Mouse (Mus musculus) lung, postnatal 0 days (tissue): Measurements from ENCODE around the gene Rap1gap2. TPM values are rescaled to one million over a fixed set of nuclear protein-coding genes. Genes with fewer than 3 reads are reported as not detected.

Source experiments
- ATAC-seq: fragments of 200-750 bp; cut with Nextera tagmentation; 2 replicates; pipeline ENCODE4 v1.8.0; 2017; ENCODE audit warnings: moderate library complexity
- DNase-seq: peaks from one replicate; pipeline ENCODE4 v3.0.0-alpha.2; 2016; ENCODE audit warnings: low spot score
- H3K27ac ChIP-seq: fragments of 300-500 bp; sonication (generic); 2 replicates; pipeline ENCODE4 v1.5.1; 2014; ENCODE audit warnings: antibody characterized with exemption, mild to moderate bottlenecking, low read length, mixed read lengths
- H3K27me3 ChIP-seq: fragments of 300-500 bp; sonication (generic); replicated peaks from 2 replicates; pipeline ENCODE4 v1.6.1; 2014; ENCODE audit warnings: low read length, mixed read lengths; ENCODE audit not compliant: insufficient read depth
- H3K36me3 ChIP-seq: fragments of 300-500 bp; sonication (generic); 2 replicates; pipeline ENCODE4 v1.6.1; 2014; ENCODE audit warnings: low read length, mixed read lengths; ENCODE audit not compliant: insufficient read depth
- H3K4me1 ChIP-seq: fragments of 300-500 bp; sonication (generic); 2 replicates; pipeline ENCODE4 v1.6.1; 2014; ENCODE audit warnings: antibody characterized with exemption, low read depth, low read length, mixed read lengths; ENCODE audit not compliant: insufficient read depth
- H3K4me2 ChIP-seq: fragments of 300-500 bp; sonication (generic); replicated peaks from 2 replicates; pipeline ENCODE4 v1.6.1; 2014; ENCODE audit warnings: low read depth, mild to moderate bottlenecking, low read length, moderate library complexity, mixed read lengths
- H3K4me3 ChIP-seq: fragments of 300-500 bp; sonication (generic); 2 replicates; pipeline ENCODE4 v1.5.1; 2014; ENCODE audit warnings: low read depth, low read length
- H3K9ac ChIP-seq: fragments of 300-500 bp; sonication (generic); replicated peaks from 2 replicates; pipeline ENCODE4 v1.6.1; 2014; ENCODE audit warnings: low read depth, mild to moderate bottlenecking
- H3K9me3 ChIP-seq: fragments of 300-500 bp; sonication (generic); 2 replicates; pipeline ENCODE4 v1.6.1; 2016; ENCODE audit warnings: low read length, mixed read lengths
- CTCF ChIP-seq: IDR thresholded peaks from 2 replicates; pipeline ENCODE4 v1.5.1; 2016; ENCODE audit warnings: antibody characterized with exemption, mild to moderate bottlenecking
- EP300 ChIP-seq: IDR thresholded peaks from 2 replicates; pipeline ENCODE4 v1.6.1; 2016; ENCODE audit warnings: antibody characterized with exemption, mild to moderate bottlenecking, control low read depth
- WGBS: fragments of 180-500 bp; shearing (Covaris S2); extraction: QIAGEN DNeasy Blood & Tissue Kit; methylation state at CpG from one replicate; pipeline ENCODE4 v1.1.7; 2014; 5-methylcytosine and 5-hydroxymethylcytosine counted together
- polyA plus RNA-seq: library from polyadenylated mRNA; unstranded; fragments of >200 nt; fragmentation: Nextera tagmentation; extraction: Ambion mirVana; gene quantifications from 2 replicates; pipeline ENCODE4 v1.2.1, GENCODE M21; 2015

Rap1gap2 gene
- polyA plus RNA-seq, 1 experiment from 2014 or later, result 1.1 TPM

GRCm38 (mm10) chr11:74458400-74458799 lies 152.3 kb downstream of the Rap1gap2 start:
- H3K9ac ChIP-seq, result no peak overlapping the region
- no peaks in the 10 kb centered on the region for H3K36me3 ChIP-seq
- ATAC-seq (no peak), DNase-seq (no peak)
- WGBS, result 54% methylated on average over 3 of the region's 3 CpGs
- TF ChIP-seq CTCF (no peak), EP300 (no peak)
- H3K4me1 ChIP-seq, result no peaks in the 10 kb centered on the region
- H3K27ac ChIP-seq, result no peak overlapping the region
- H3K4me3 ChIP-seq, result no peak overlapping the region
- H3K4me2 ChIP-seq, result no peak overlapping the region
- H3K9me3 ChIP-seq, result no peaks in the 10 kb centered on the region
- no peaks in the 10 kb centered on the region for H3K27me3 ChIP-seq

GRCm38 (mm10) chr11:74457194-74457593 lies 153.5 kb downstream of the Rap1gap2 start:
- no peak overlapping the region for H3K4me2 ChIP-seq
- no peaks in the 10 kb centered on the region for H3K36me3 ChIP-seq
- H3K4me3 ChIP-seq, result no peak overlapping the region
- no peaks in the 10 kb centered on the region for H3K27me3 ChIP-seq
- DNase-seq, result peak; percentile 17
- no peaks in the 10 kb centered on the region for H3K9me3 ChIP-seq
- no peak overlapping the region for H3K27ac ChIP-seq
- H3K9ac ChIP-seq, result no peak overlapping the region
- TF ChIP-seq EP300, result no peak
- TF ChIP-seq CTCF, result no peak
- no peaks in the 10 kb centered on the region for H3K4me1 ChIP-seq
- ATAC-seq, result no peak
- 59% methylated on average over 10 of the region's 10 CpGs for WGBS

- no peak for TF ChIP-seq CTCF
- TF ChIP-seq EP300, result no peak
- H3K9me3 ChIP-seq, result no peaks in the 10 kb centered on the region
- no peak for DNase-seq
- H3K27me3 ChIP-seq, result no peaks in the 10 kb centered on the region
- no peak for ATAC-seq
- H3K4me3 ChIP-seq, result no peak overlapping the region
- no peaks in the 10 kb centered on the region for H3K4me1 ChIP-seq
- no peaks in the 10 kb centered on the region for H3K36me3 ChIP-seq
- 78% methylated on average over 4 of the region's 4 CpGs for WGBS
- no peak overlapping the region for H3K4me2 ChIP-seq
- H3K9ac ChIP-seq, result no peak overlapping the region
- no peak overlapping the region for H3K27ac ChIP-seq
Observed at GRCm38 (mm10) chr11:74448556-74448955, 162.2 kb downstream of the Rap1gap2 start.

GRCm38 (mm10) chr11:74447991-74448403 lies 162.7 kb downstream of the Rap1gap2 start:
- TF ChIP-seq EP300 (no peak), CTCF (no peak)
- no peak for ATAC-seq
- Histone ChIP-seq H3K4me2 (no peak overlapping the region), H3K9me3 (no peaks in the 10 kb centered on the region), H3K4me3 (no peak overlapping the region), H3K27ac (no peak overlapping the region), H3K9ac (no peak overlapping the region), H3K4me1 (no peaks in the 10 kb centered on the region), H3K27me3 (no peaks in the 10 kb centered on the region), H3K36me3 (no peaks in the 10 kb centered on the region)
- WGBS, result 88% methylated on average over 6 of the region's 6 CpGs
- no peak for DNase-seq

GRCm38 (mm10) chr11:74445591-74445990 lies 165.1 kb downstream of the Rap1gap2 start:
- no peaks in the 10 kb centered on the region for H3K27me3 ChIP-seq
- 72% methylated on average over 3 of the region's 3 CpGs for WGBS

GRCm38 (mm10) chr11:74443924-74444256 lies 166.8 kb downstream of the Rap1gap2 start:
- no peaks in the 10 kb centered on the region for H3K4me1 ChIP-seq
- 80% methylated on average over 5 of the region's 5 CpGs for WGBS
- no peaks in the 10 kb centered on the region for H3K9me3 ChIP-seq
- ATAC-seq, result no peak
- no peak overlapping the region for H3K4me2 ChIP-seq
- H3K36me3 ChIP-seq, result no peaks in the 10 kb centered on the region
- no peaks in the 10 kb centered on the region for H3K27me3 ChIP-seq
- no peak overlapping the region for H3K9ac ChIP-seq
- no peak for TF ChIP-seq CTCF
- TF ChIP-seq EP300, result no peak
- DNase-seq, result no peak
- no peak overlapping the region for H3K4me3 ChIP-seq
- H3K27ac ChIP-seq, result no peak overlapping the region

More at GRCm38 (mm10) chr11:74445591-74445990, 165.1 kb downstream of the Rap1gap2 start:
- no peak for DNase-seq
- no peak overlapping the region for H3K4me3 ChIP-seq
- no peaks in the 10 kb centered on the region for H3K36me3 ChIP-seq
- H3K4me1 ChIP-seq, result no peaks in the 10 kb centered on the region
- ATAC-seq, result no peak
- H3K9me3 ChIP-seq, result no peaks in the 10 kb centered on the region
- no peak overlapping the region for H3K9ac ChIP-seq
- no peak overlapping the region for H3K4me2 ChIP-seq
- TF ChIP-seq CTCF, result no peak
- TF ChIP-seq EP300, result no peak
- H3K27ac ChIP-seq, result no peak overlapping the region
